9 mouse cellular contexts compared by ENCODE assay signal in the genomic region with DNA sequence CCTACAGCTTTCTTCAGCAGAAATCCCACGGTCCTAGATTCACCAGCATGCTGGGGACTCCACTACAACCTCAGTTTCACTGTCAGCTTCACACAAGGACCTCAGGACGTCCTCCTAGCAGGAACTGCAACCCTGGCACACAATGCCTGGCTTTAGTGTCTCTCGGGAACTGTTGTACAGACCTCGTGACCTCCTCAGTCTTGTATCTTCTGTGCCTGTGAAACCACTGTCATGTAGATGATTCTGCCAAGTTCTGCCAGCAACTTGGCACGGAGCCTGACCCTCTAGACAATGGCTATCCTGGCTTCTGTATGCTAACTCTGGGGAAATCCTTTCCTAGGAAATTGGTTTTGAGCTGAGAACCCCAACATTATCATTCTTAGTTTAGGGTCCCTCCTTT. TPM values are rescaled to one million over a fixed set of nuclear protein-coding genes. Genes with fewer than 3 reads are reported as not detected.
DNase-seq lines count a peak whose midpoint lies in the region; ATAC-seq and TF ChIP-seq lines count a peak whose summit lies in the region.
"Had no signal": no experiment of that assay in that cellular context is flagged by ENCODE, and none has a peak within 500 bp of the region (broad histone marks: within the 10 kb centered on the region; RNA-seq: fewer than 3 reads in every experiment).

No protein-coding gene starts in this region.

- peak; percentile 29 for DNase-seq in gastrocnemius, adult 2 months
- DNase-seq in gastrocnemius, postnatal 14 days, result no peak
- DNase-seq in Muller cell, postnatal 12 days (ENCODE audit: inconsistent ontology term), result peak; percentile 88
- DNase-seq in cerebellum, postnatal 14 days, result peak; percentile 67 to 69
- DNase-seq in kidney, adult 9 months, result peak; percentile 78
- no peak for DNase-seq in embryo, embryonic 10 days (ENCODE audit: low spot score)
- DNase-seq in spleen, adult 18-20 months, result no peak

- no peak overlapping the region for H3K4me3 ChIP-seq in gastrocnemius, adult 2 months
- H3K4me3 ChIP-seq: limb, embryonic 13.5 days had no signal

- intact Hi-C loops in gastrocnemius, adult 2 months (cut with DNase I), result no loop called here
- intact Hi-C loops in gastrocnemius, postnatal 14 days (cut with DNase I; ENCODE audit: low total_unique reads), result no loop called here

- no peak for ATAC-seq in erythroblast, adult 5-6 weeks (replicated peaks; ENCODE audit: low FRiP score, poor library complexity, severe bottlenecking)

- H3K27ac ChIP-seq in gastrocnemius, adult 2 months, result peak overlapping the region; percentile 65
- H3K27ac ChIP-seq: limb, embryonic 13.5 days had no signal

- no peak for TF ChIP-seq CTCF in gastrocnemius, adult 2 months (IDR thresholded peaks at IDR 0.05)

RNA-seq across cellular contexts. Expression of a gene that starts 14.4 kb away (rescaled TPM):
- total RNA-seq in gastrocnemius, adult 2 months (2021), result 100 to 1,000 TPM; 135 to 136 TPM
- 10 to 100 TPM; 88.8 to 96.3 TPM for total RNA-seq in gastrocnemius, postnatal 14 days (2021)
- total RNA-seq in erythroblast, adult 5-6 weeks (2015; ENCODE audit: low replicate concordance), result 0.21 TPM in 1 of 2 replicates, not detected in the other
- total RNA-seq in erythroblast, adult 5-6 weeks (2017; ENCODE audit: low replicate concordance), result 0.09 TPM in 1 of 2 replicates, not detected in the other

Comparison
In these comparisons a context has a peak if more than half of its experiments do, and no peak if none do; other contexts are left out.
1. DNase-seq: peak in gastrocnemius, adult 2 months (single experiment), Muller cell, postnatal 12 days (single experiment), cerebellum, postnatal 14 days (2 of 2) and kidney, adult 9 months (single experiment); none in gastrocnemius, postnatal 14 days (single experiment), embryo, embryonic 10 days (single experiment) and spleen, adult 18-20 months (0 of 2).
2. RNA of a gene that starts 14.4 kb away (total RNA-seq): 135 to 136 TPM in gastrocnemius, adult 2 months and 88.8 to 96.3 TPM in gastrocnemius, postnatal 14 days; 0.09 to 0.21 TPM in erythroblast, adult 5-6 weeks; every median in the first group is over 10 times any median in the second.